Mouse (Mus musculus): ENCODE results near the gene Dlg4. TPM values are rescaled to one million over a fixed set of nuclear protein-coding genes. Genes with fewer than 3 reads are reported as not detected.

The Dlg4 gene
- polyA plus RNA-seq (2012): 0.10 and 0.19 TPM in 2 replicates

GRCm38 (mm10) chr11:70016669-70017068 is at the start of gene Dlg4:
Dlg4 (plus strand) TSS chr11:70016942.
- Histone ChIP-seq H3K27me3 (ENCODE audit: control insufficient read depth) (peaks cover 4% of the 10 kb centered on the region), H3K4me3 (replicated peaks) (no peak within 1 kb of the TSS), H3K4me1 (ENCODE audit: control insufficient read depth) (peaks cover 65% of the 10 kb centered on the region), H3K36me3 (ENCODE audit: control insufficient read depth) (peaks cover 29% of the 10 kb centered on the region), H3K9me3 (ENCODE audit: control insufficient read depth, low read length) (peaks cover 3% of the 10 kb centered on the region; the same call in 1 of the 2 replicates)
- TF ChIP-seq GATA1 (IDR thresholded peaks at IDR 0.05; ENCODE audit: low read length) (no peak), TAL1 (IDR thresholded peaks at IDR 0.05; ENCODE audit: low read length) (no peak)

- no peak for TF ChIP-seq GATA1 (IDR thresholded peaks at IDR 0.05; ENCODE audit: low read length)
- Histone ChIP-seq H3K9me3 (ENCODE audit: control insufficient read depth, low read length) (peaks cover 24% of the 10 kb centered on the region), H3K36me3 (ENCODE audit: control insufficient read depth) (peaks cover 55% of the 10 kb centered on the region), H3K4me3 (replicated peaks) (no peak overlapping the region), H3K27me3 (ENCODE audit: control insufficient read depth) (peaks cover 44% of the 10 kb centered on the region), H3K4me1 (ENCODE audit: control insufficient read depth) (peaks cover 17% of the 10 kb centered on the region)
These were observed 47.9 kb upstream of the Dlg4 start for GRCm38 (mm10) chr11:69968793-69969192.

- H3K27me3 ChIP-seq (ENCODE audit: control insufficient read depth): peaks cover 30% of the 10 kb centered on the region
- H3K9me3 ChIP-seq (ENCODE audit: control insufficient read depth, low read length): peaks cover 16% of the 10 kb centered on the region
- H3K36me3 ChIP-seq (ENCODE audit: control insufficient read depth): peaks cover 69% of the 10 kb centered on the region
- H3K4me3 ChIP-seq (replicated peaks): no peak overlapping the region
- peaks cover 16% of the 10 kb centered on the region for H3K4me1 ChIP-seq (ENCODE audit: control insufficient read depth)
- no peak for TF ChIP-seq TAL1 (IDR thresholded peaks at IDR 0.05; ENCODE audit: low read length)
- no peak for TF ChIP-seq GATA1 (IDR thresholded peaks at IDR 0.05; ENCODE audit: low read length)
These were observed 46.5 kb upstream of the Dlg4 start for GRCm38 (mm10) chr11:69970222-69970621.

- no peak for TF ChIP-seq TAL1 (IDR thresholded peaks at IDR 0.05; ENCODE audit: low read length)
- TF ChIP-seq GATA1 (IDR thresholded peaks at IDR 0.05; ENCODE audit: low read length): no peak
- Histone ChIP-seq H3K4me1 (ENCODE audit: control insufficient read depth) (peaks cover 12% of the 10 kb centered on the region), H3K27me3 (ENCODE audit: control insufficient read depth) (peaks cover 24% of the 10 kb centered on the region), H3K4me3 (replicated peaks) (no peak overlapping the region), H3K9me3 (ENCODE audit: control insufficient read depth, low read length) (peaks cover 13% of the 10 kb centered on the region), H3K36me3 (ENCODE audit: control insufficient read depth) (peaks cover 75% of the 10 kb centered on the region)
These were observed 46.0 kb upstream of the Dlg4 start for GRCm38 (mm10) chr11:69970775-69971174.

- no peaks in the 10 kb centered on the region for H3K27me3 ChIP-seq (ENCODE audit: control insufficient read depth)
- peaks cover 13% of the 10 kb centered on the region for H3K4me1 ChIP-seq (ENCODE audit: control insufficient read depth)
- no peak overlapping the region for H3K4me3 ChIP-seq (replicated peaks)
- H3K36me3 ChIP-seq (ENCODE audit: control insufficient read depth): peaks cover 82% of the 10 kb centered on the region
- TF ChIP-seq GATA1 (IDR thresholded peaks at IDR 0.05; ENCODE audit: low read length): no peak
- no peak for TF ChIP-seq TAL1 (IDR thresholded peaks at IDR 0.05; ENCODE audit: low read length)
- H3K9me3 ChIP-seq (ENCODE audit: control insufficient read depth, low read length): no peaks in the 10 kb centered on the region
These were observed 41.8 kb upstream of the Dlg4 start for GRCm38 (mm10) chr11:69974907-69975306.

- Histone ChIP-seq H3K9me3 (ENCODE audit: control insufficient read depth, low read length) (no peaks in the 10 kb centered on the region), H3K4me3 (replicated peaks) (no peak overlapping the region), H3K4me1 (ENCODE audit: control insufficient read depth) (peaks cover 21% of the 10 kb centered on the region), H3K36me3 (ENCODE audit: control insufficient read depth) (peaks cover 73% of the 10 kb centered on the region), H3K27me3 (ENCODE audit: control insufficient read depth) (no peaks in the 10 kb centered on the region)
- no peak for TF ChIP-seq TAL1 (IDR thresholded peaks at IDR 0.05; ENCODE audit: low read length)
- TF ChIP-seq GATA1 (IDR thresholded peaks at IDR 0.05; ENCODE audit: low read length): no peak
These were observed 40.5 kb upstream of the Dlg4 start for GRCm38 (mm10) chr11:69976271-69976670.

GRCm38 (mm10) chr11:69979827-69980195 is 36.9 kb upstream of the Dlg4 start:
- H3K4me1 ChIP-seq (ENCODE audit: control insufficient read depth): peaks cover 52% of the 10 kb centered on the region
- TF ChIP-seq GATA1 (IDR thresholded peaks at IDR 0.05; ENCODE audit: low read length): peak; percentile 81
- no peak for TF ChIP-seq TAL1 (IDR thresholded peaks at IDR 0.05; ENCODE audit: low read length)
- H3K27me3 ChIP-seq (ENCODE audit: control insufficient read depth): no peaks in the 10 kb centered on the region
- H3K4me3 ChIP-seq (replicated peaks): peak overlapping the region; percentile 94
- no peaks in the 10 kb centered on the region for H3K9me3 ChIP-seq (ENCODE audit: control insufficient read depth, low read length)
- H3K36me3 ChIP-seq (ENCODE audit: control insufficient read depth): peaks cover 61% of the 10 kb centered on the region

GRCm38 (mm10) chr11:69980196-69981140 is 36.3 kb upstream of the Dlg4 start:
- H3K4me3 ChIP-seq (replicated peaks): peak overlapping the region; percentile 94
- no peaks in the 10 kb centered on the region for H3K27me3 ChIP-seq (ENCODE audit: control insufficient read depth)
- H3K36me3 ChIP-seq (ENCODE audit: control insufficient read depth): peaks cover 61% of the 10 kb centered on the region
- no peaks in the 10 kb centered on the region for H3K9me3 ChIP-seq (ENCODE audit: control insufficient read depth, low read length)
- TF ChIP-seq TAL1 (IDR thresholded peaks at IDR 0.05; ENCODE audit: low read length): no peak
- TF ChIP-seq GATA1 (IDR thresholded peaks at IDR 0.05; ENCODE audit: low read length): no peak
- peaks cover 52% of the 10 kb centered on the region for H3K4me1 ChIP-seq (ENCODE audit: control insufficient read depth)

GRCm38 (mm10) chr11:69981141-69981762 is 35.5 kb upstream of the Dlg4 start, which contains the start of gene Ctdnep1:
Ctdnep1 (plus strand) TSS chr11:69981156.
- Histone ChIP-seq H3K9me3 (ENCODE audit: control insufficient read depth, low read length) (no peaks in the 10 kb centered on the region), H3K27me3 (ENCODE audit: control insufficient read depth) (no peaks in the 10 kb centered on the region), H3K4me1 (ENCODE audit: control insufficient read depth) (peaks cover 53% of the 10 kb centered on the region), H3K4me3 (replicated peaks) (peak within 1 kb of the TSS; percentile 94), H3K36me3 (ENCODE audit: control insufficient read depth) (peaks cover 59% of the 10 kb centered on the region)
- TF ChIP-seq GATA1 (IDR thresholded peaks at IDR 0.05; ENCODE audit: low read length) (no peak), TAL1 (IDR thresholded peaks at IDR 0.05; ENCODE audit: low read length) (no peak)
